22 mouse cellular contexts compared by ENCODE assay signal in the genomic region with DNA sequence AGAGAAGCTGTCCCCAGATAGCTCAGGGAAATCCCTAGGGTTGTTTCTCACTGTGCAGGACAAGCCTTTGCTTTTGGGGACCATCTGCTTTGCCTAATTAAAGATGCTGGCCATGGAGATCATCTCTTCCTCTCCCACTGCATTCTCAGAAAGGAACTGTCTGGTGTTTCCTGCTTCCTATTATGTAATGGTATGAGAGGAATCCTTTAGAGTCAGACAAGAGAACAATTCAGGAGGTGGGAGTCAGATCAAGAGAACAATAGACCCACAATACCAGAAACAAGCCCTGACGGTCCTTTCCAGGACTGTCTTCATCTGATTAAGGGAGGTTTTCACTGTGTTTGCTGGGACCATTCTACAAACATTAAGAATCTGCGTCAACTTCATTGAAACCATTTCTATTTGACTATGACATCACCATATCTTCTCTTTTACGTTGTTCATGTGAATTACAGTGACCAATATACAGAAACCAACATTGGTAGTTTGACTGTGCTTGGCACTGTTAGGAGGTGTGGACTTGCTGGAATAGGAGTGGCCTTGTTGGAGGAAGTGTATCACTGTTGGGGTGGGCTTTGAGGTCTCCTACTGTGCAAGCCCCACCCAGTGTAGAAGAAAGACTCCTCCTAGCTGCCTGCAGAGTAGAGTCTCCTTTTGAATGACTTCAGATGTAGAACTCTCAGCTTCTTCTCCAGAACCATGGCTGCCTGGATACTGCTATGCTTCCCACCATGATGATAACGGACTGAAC.
"Had no signal": no experiment of that assay in that cellular context is flagged by ENCODE, and none has a peak within 500 bp of the region (broad histone marks: within the 10 kb centered on the region; RNA-seq: fewer than 3 reads in every experiment).

No protein-coding gene starts in this region.

- DNase-seq: kidney, adult 9 months; kidney, postnatal 10 days; kidney, postnatal 36 days; layer of hippocampus, postnatal 36 days; left cerebral cortex, postnatal 4 days; liver, postnatal 0 days; lung, embryonic 14.5 days; midbrain, embryonic 14.5 days; right cerebral cortex, adult 18-20 months; right cerebral cortex, postnatal 14 days; right cerebral cortex, postnatal 4 days; thymus, adult 2 months; thymus, postnatal 14 days; thymus, postnatal 4 days had no signal

- H3K4me1 ChIP-seq: limb, embryonic 12.5 days; limb, embryonic 15.5 days; neural tube, embryonic 12.5 days had no signal

- ATAC-seq: liver, postnatal 0 days; lung, postnatal 0 days had no signal

- H3K9ac ChIP-seq: limb, embryonic 12.5 days; limb, embryonic 15.5 days; liver, embryonic 14.5 days; liver, postnatal 0 days; lung, embryonic 14.5 days; neural tube, embryonic 12.5 days had no signal

- H3K4me3 ChIP-seq: limb, embryonic 12.5 days; limb, embryonic 15.5 days; neural tube, embryonic 12.5 days had no signal

- H3K27me3 ChIP-seq: limb, embryonic 12.5 days; limb, embryonic 15.5 days; neural tube, embryonic 12.5 days had no signal

- H3K4me2 ChIP-seq: limb, embryonic 12.5 days; limb, embryonic 15.5 days; liver, embryonic 11.5 days; lung, embryonic 14.5 days; neural tube, embryonic 12.5 days had no signal

- H3K36me3 ChIP-seq: limb, embryonic 12.5 days; limb, embryonic 15.5 days; neural tube, embryonic 12.5 days had no signal

- H3K27ac ChIP-seq: limb, embryonic 12.5 days; limb, embryonic 15.5 days; liver, embryonic 14.5 days; macrophage; neural tube, embryonic 12.5 days; stomach, postnatal 0 days had no signal

- H3K9me3 ChIP-seq: limb, embryonic 12.5 days; limb, embryonic 15.5 days; neural tube, embryonic 12.5 days had no signal
